Mouse (Mus musculus): Measurements from ENCODE around the gene Brpf3.

DNA sequence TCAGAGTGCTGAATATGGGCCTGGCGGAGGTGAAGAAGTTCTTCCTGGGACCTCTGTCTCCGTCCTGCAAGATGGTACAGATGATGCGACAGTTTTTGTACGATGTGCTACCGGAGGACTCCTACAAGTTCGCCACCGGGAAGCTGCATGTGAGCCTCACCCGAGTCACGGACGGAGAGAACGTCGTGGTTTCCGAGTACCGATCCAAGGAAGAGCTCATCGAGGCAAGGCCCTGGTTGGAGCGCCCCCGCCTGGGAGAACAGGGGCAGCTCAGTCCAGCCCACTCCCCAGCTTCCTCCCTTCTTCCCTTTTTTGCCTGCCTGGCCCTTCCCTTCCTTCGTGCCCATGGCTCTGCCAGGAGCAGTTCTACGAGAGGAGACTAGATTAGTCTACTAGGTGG lies 75.9 kb downstream of the Brpf3 start:
- TF ChIP-seq CTCF (IDR thresholded peaks at IDR 0.05; ENCODE audit: borderline replicate concordance, control insufficient read depth, extremely low read depth, insufficient read depth, low read length, poor library complexity) (peak; percentile 66; the same call in 1 of the 2 replicates), POLR2A (IDR thresholded peaks at IDR 0.05; ENCODE audit: control insufficient read depth, extremely low read depth, insufficient read depth, low read length, poor library complexity) (no peak)

Measured in thymus, adult 2 months (tissue).